Mouse (Mus musculus): ENCODE results near the gene Pld5. TPM values are rescaled to one million over a fixed set of nuclear protein-coding genes. Genes with fewer than 3 reads are reported as not detected.

Gene Pld5
- polyA plus RNA-seq, 1 experiment from 2014 or later = 0.13 TPM

DNA sequence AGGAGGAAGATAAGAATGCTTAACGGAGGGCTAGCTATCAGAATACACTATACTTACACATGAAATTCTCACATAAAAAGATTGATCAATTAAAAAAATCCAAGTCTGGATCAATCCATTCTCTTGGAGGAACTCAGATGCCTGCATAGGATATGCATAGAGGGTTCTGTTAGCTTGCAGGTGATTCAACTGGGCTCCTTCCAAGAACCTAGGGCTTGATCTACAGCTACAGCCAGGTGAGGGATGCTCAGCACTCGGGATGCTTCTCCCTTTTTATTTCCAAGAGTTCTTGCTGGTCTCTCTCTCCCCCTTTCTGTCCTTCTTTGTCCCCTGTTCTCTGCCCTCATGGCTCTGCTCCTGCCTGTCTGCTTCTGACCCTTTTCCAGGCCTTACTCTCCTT, 80.4 kb downstream of the Pld5 start:
- Histone ChIP-seq H3K9ac (ENCODE audit: low read length) (no peak overlapping the region), H3K36me3 (ENCODE audit: control insufficient read depth, insufficient read depth, low read length) (no peaks in the 10 kb centered on the region), H3K27me3 (ENCODE audit: control insufficient read depth, insufficient read depth, low read length) (no peaks in the 10 kb centered on the region), H3K27ac (replicated peaks) (no peak overlapping the region), H3K4me1 (replicated peaks; ENCODE audit: control insufficient read depth, insufficient read depth) (no peaks in the 10 kb centered on the region), H3K4me2 (replicated peaks; ENCODE audit: low read depth) (no peak overlapping the region), H3K4me3 (ENCODE audit: low read depth, low read length) (no peak overlapping the region), H3K9me3 (ENCODE audit: control insufficient read depth, low read length) (no peaks in the 10 kb centered on the region)
- DNase-seq (ENCODE audit: low spot score) = no peak
- 70% methylated on average over 2 of the region's 2 CpGs for WGBS
- TF ChIP-seq EP300 (optimal IDR thresholded peaks at IDR 0.05) (no peak), CTCF (IDR thresholded peaks at IDR 0.05; ENCODE audit: low read depth) (no peak)
- ATAC-seq (ENCODE audit: low FRiP score, low TSS enrichment) = no peak

DNA sequence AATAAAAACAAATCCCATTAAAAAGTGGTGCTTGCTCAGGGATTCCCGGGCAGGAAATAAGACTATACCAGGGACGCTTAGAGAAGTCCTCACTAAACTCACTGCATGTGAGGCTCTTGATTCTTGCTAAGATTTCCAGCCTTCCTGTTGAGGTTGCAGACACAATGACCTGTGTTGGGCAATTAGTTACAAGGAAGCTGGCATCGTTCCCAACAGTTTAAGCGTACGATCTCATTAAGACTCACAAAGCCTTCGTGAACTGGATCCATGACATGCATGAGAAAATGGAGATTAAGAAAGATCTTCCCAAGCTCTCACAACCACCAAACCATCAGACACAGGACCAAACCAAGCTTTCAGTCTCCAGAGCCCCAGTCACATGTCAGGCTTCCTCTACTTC, 91.1 kb downstream of the Pld5 start:
- ATAC-seq (ENCODE audit: low FRiP score, low TSS enrichment) (no peak), DNase-seq (ENCODE audit: low spot score) (no peak)
- Histone ChIP-seq H3K9ac (ENCODE audit: low read length) (no peak overlapping the region), H3K4me2 (replicated peaks; ENCODE audit: low read depth) (no peak overlapping the region), H3K27me3 (ENCODE audit: control insufficient read depth, insufficient read depth, low read length) (no peaks in the 10 kb centered on the region), H3K4me1 (replicated peaks; ENCODE audit: control insufficient read depth, insufficient read depth) (no peaks in the 10 kb centered on the region), H3K4me3 (ENCODE audit: low read depth, low read length) (no peak overlapping the region), H3K9me3 (ENCODE audit: control insufficient read depth, low read length) (no peaks in the 10 kb centered on the region), H3K27ac (replicated peaks) (no peak overlapping the region), H3K36me3 (ENCODE audit: control insufficient read depth, insufficient read depth, low read length) (no peaks in the 10 kb centered on the region)
- WGBS = 63% methylated on average over 6 of the region's 6 CpGs
- TF ChIP-seq CTCF (IDR thresholded peaks at IDR 0.05; ENCODE audit: low read depth) = no peak
- no peak for TF ChIP-seq EP300 (optimal IDR thresholded peaks at IDR 0.05)

DNA sequence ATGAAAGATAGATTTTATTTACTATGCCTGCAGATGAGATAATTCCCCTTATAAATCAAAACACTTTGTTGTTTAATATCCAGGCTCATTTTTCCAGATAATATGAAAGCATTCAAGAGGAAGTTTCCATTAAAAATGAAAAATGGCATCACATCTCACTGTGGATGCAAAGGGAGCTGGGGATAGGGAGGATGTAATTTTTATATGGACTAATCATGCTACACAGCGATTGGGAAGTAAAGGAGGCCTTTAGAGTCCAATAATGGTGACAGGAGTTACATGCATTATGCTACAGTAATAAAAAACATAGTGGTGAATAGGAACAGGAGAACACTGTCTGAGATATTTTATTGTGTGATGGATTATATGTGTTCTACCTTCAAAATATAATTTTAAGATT, 100.1 kb downstream of the Pld5 start:
- WGBS = 57% methylated on average over 1 of the region's 1 CpGs

DNA sequence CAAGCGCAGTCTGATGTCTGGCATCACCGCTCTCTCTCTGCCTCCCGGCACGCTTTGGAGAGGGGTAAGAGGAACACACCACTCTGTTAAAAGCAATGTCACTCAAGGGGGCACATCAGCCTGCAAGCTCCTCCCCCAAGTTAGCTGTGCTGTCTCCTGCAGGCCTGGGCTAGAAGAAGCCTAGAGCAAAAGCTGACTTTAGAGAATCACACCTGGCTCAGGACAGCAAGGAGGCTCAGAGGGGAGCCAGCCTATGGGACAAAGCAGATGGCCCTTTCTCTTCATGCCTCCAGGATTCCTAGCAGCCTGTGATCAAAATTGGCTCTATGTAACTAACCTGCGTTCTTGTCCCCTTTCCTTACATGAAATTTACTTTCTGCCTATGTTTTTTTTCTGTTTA, 107.3 kb downstream of the Pld5 start:
- DNase-seq (ENCODE audit: low spot score) = no peak
- no peaks in the 10 kb centered on the region for H3K27me3 ChIP-seq (ENCODE audit: control insufficient read depth, insufficient read depth, low read length)
- no peaks in the 10 kb centered on the region for H3K36me3 ChIP-seq (ENCODE audit: control insufficient read depth, insufficient read depth, low read length)
- no peaks in the 10 kb centered on the region for H3K9me3 ChIP-seq (ENCODE audit: control insufficient read depth, low read length)
- no peak overlapping the region for H3K4me3 ChIP-seq (ENCODE audit: low read depth, low read length)
- no peak overlapping the region for H3K4me2 ChIP-seq (replicated peaks; ENCODE audit: low read depth)
- H3K9ac ChIP-seq (ENCODE audit: low read length) = no peak overlapping the region
- no peak overlapping the region for H3K27ac ChIP-seq (replicated peaks)
- WGBS = 58% methylated on average over 5 of the region's 5 CpGs
- ATAC-seq (ENCODE audit: low FRiP score, low TSS enrichment) = no peak
- no peak for TF ChIP-seq CTCF (IDR thresholded peaks at IDR 0.05; ENCODE audit: low read depth)
- TF ChIP-seq EP300 (optimal IDR thresholded peaks at IDR 0.05) = no peak
- H3K4me1 ChIP-seq (replicated peaks; ENCODE audit: control insufficient read depth, insufficient read depth) = no peaks in the 10 kb centered on the region

More for the DNA sequence above, 100.1 kb downstream of the Pld5 start:
- Histone ChIP-seq H3K36me3 (ENCODE audit: control insufficient read depth, insufficient read depth, low read length) (no peaks in the 10 kb centered on the region), H3K27ac (replicated peaks) (no peak overlapping the region), H3K27me3 (ENCODE audit: control insufficient read depth, insufficient read depth, low read length) (no peaks in the 10 kb centered on the region), H3K4me2 (replicated peaks; ENCODE audit: low read depth) (no peak overlapping the region), H3K9ac (ENCODE audit: low read length) (no peak overlapping the region), H3K4me3 (ENCODE audit: low read depth, low read length) (no peak overlapping the region), H3K4me1 (replicated peaks; ENCODE audit: control insufficient read depth, insufficient read depth) (no peaks in the 10 kb centered on the region), H3K9me3 (ENCODE audit: control insufficient read depth, low read length) (no peaks in the 10 kb centered on the region)
- TF ChIP-seq CTCF (IDR thresholded peaks at IDR 0.05; ENCODE audit: low read depth) = no peak
- no peak for TF ChIP-seq EP300 (optimal IDR thresholded peaks at IDR 0.05)
- ATAC-seq (ENCODE audit: low FRiP score, low TSS enrichment) (no peak), DNase-seq (ENCODE audit: low spot score) (no peak)

DNA sequence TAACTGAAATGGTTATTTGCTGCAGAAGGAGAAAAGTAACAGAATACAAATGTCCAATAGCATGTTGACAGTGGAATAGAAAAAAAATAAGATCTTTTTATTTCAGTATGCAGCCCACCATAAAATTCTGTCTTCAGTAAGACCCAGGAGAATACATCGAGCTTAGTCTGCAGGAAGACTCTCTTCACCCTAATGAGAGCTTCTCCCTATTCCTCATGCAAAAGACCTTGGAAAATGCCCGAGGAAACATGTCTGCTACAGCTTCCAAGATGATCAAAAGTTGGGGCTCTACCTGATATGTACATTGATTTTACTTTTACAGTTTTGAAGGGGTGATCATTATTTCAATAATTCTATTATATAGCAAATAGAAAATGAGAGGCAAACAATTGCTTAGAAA, 108.0 kb downstream of the Pld5 start:
- no peak for DNase-seq (ENCODE audit: low spot score)
- Histone ChIP-seq H3K27me3 (ENCODE audit: control insufficient read depth, insufficient read depth, low read length) (no peaks in the 10 kb centered on the region), H3K4me2 (replicated peaks; ENCODE audit: low read depth) (no peak overlapping the region), H3K4me1 (replicated peaks; ENCODE audit: control insufficient read depth, insufficient read depth) (no peaks in the 10 kb centered on the region), H3K27ac (replicated peaks) (no peak overlapping the region), H3K9me3 (ENCODE audit: control insufficient read depth, low read length) (no peaks in the 10 kb centered on the region), H3K36me3 (ENCODE audit: control insufficient read depth, insufficient read depth, low read length) (no peaks in the 10 kb centered on the region), H3K4me3 (ENCODE audit: low read depth, low read length) (no peak overlapping the region), H3K9ac (ENCODE audit: low read length) (no peak overlapping the region)
- 72% methylated on average over 2 of the region's 2 CpGs for WGBS
- ATAC-seq (ENCODE audit: low FRiP score, low TSS enrichment) = no peak
- TF ChIP-seq EP300 (optimal IDR thresholded peaks at IDR 0.05) (no peak), CTCF (IDR thresholded peaks at IDR 0.05; ENCODE audit: low read depth) (no peak)

DNA sequence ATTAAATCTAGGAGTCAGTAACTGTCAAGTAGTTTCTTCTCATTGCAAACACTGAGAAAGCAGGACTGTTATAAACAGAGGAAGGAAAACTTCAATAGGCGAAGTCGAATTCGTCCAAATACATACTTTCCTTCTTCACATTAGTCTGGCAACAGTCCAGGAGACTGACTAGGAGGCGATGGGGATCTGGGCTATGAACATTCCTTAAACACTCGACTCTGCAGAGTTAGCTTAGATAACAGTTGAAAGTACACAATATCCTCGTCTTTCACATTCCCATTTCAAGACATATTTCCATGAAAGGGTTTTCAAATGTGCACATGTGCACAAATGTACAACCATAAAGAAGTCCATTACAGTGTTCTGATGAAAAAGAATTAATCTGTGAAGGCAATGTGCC, 129.8 kb downstream of the Pld5 start:
- no peak overlapping the region for H3K9ac ChIP-seq (ENCODE audit: low read length)
- H3K4me3 ChIP-seq (ENCODE audit: low read depth, low read length) = no peak overlapping the region
- ATAC-seq (ENCODE audit: low FRiP score, low TSS enrichment) = no peak
- H3K9me3 ChIP-seq (ENCODE audit: control insufficient read depth, low read length) = 0 out of 2 replicates have a peak, but pooled peaks cover 4% of the 10 kb centered on the region
- H3K36me3 ChIP-seq (ENCODE audit: control insufficient read depth, insufficient read depth, low read length) = no peaks in the 10 kb centered on the region
- no peaks in the 10 kb centered on the region for H3K4me1 ChIP-seq (replicated peaks; ENCODE audit: control insufficient read depth, insufficient read depth)
- no peaks in the 10 kb centered on the region for H3K27me3 ChIP-seq (ENCODE audit: control insufficient read depth, insufficient read depth, low read length)
- 15% methylated on average over 6 of the region's 6 CpGs for WGBS
- DNase-seq (ENCODE audit: low spot score) = no peak
- TF ChIP-seq EP300 (optimal IDR thresholded peaks at IDR 0.05) = no peak
- no peak for TF ChIP-seq CTCF (IDR thresholded peaks at IDR 0.05; ENCODE audit: low read depth)
- no peak overlapping the region for H3K27ac ChIP-seq (replicated peaks)
- H3K4me2 ChIP-seq (replicated peaks; ENCODE audit: low read depth) = no peak overlapping the region

Data from stomach, postnatal 0 days (tissue).